Mouse (Mus musculus): ENCODE measurements at regions not wholly inside any gene's neighbourhood (a gene's known extent, or its start where the extent isn't known, plus 50 kb on each side); places are given as distances from the start of the nearest gene placed in this dataset.

DNA sequence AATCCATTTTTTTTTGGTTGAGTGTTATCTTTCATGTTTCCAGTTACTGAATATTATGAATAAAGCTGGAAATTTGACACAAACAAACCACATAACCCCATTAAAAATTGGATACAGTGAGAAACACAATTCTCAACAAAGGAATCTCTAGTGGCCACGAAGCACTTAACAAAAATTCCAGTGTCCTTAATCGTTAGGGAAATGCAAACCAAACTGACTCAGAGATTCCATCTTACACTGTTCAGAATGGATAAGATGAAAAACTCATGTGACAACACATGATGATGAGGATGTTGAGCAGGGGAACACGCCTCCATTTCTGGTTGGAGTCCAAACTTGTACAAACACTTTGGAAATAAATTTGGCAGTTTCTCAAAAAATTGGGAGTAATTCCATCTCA, 57.3 kb downstream of the Tktl2 start:
- CTCF ChIA-PET, result no interaction called here
- POLR2A ChIA-PET, result no interaction called here

DNA sequence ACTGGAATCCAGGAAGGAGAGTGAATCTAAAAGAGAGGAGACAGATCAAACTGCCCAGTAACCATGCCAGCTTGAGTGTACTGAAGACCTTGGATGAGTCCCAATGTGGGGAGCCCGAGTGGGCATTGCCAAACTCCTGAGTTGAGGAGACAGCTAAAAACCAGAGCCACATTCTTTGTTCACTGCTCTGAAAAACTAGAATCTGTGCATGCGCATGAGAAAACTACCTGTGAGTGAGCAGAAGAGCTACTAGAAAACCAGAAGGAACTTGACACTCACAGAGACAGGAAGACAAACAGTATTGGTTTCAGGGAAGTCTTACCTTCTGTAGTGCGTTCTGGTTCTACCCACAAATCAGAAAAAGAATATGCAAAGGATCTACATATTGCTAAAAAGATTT, 74.6 kb downstream of the Tktl2 start:
- CTCF ChIA-PET, result no interaction called here
- POLR2A ChIA-PET, result no interaction called here

DNA sequence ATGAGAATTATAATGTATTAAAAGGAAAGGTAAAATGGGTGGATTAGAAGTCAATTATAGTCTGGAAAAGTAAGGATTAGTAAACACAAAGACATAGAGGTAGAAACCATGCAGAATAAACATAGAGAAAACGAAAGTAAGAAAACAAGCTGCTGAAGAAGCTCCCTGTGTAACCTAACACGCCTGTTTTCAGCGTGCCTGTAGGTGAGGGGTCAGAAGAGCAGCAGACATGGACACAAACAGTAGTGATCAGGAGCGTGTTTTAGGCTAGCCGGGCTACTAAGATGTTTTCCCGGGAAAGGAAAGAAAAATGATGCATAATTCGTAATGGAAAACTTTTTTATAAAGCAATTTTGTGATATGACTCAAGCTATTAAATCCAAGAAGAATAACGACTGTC, 75.3 kb downstream of the Tktl2 start:
- ChIA-PET CTCF (no interaction called here), POLR2A (interaction anchor here in 1 of 4 experiments (1.0 kb wide), 1 partner anchor 20 kb away, joined by 4 read pairs; no protein-coding TSS in a partner anchor)

DNA sequence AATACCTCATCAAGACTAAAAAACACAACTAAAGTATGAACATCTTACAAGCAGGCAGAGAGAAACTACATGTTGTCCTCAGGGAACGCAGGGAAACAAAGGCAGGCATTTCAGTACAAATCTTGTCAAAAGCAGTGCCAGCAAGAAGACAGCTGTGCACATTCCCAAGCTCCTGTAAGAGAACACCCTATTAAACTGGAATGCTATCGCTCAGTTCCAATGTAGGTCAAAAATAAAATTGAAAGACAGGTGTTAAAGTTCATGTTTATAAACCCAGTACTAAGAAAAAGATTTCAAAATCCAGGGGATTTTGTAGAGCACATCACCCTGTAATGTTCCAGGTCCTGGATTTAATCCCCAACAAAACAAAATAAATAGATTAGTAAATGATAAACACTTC, 75.7 kb downstream of the Tktl2 start:
- ChIA-PET CTCF (no interaction called here), POLR2A (interaction anchor here in 1 of 4 experiments (1.0 kb wide), 1 partner anchor 20 kb away, joined by 4 read pairs; no protein-coding TSS in a partner anchor)

DNA sequence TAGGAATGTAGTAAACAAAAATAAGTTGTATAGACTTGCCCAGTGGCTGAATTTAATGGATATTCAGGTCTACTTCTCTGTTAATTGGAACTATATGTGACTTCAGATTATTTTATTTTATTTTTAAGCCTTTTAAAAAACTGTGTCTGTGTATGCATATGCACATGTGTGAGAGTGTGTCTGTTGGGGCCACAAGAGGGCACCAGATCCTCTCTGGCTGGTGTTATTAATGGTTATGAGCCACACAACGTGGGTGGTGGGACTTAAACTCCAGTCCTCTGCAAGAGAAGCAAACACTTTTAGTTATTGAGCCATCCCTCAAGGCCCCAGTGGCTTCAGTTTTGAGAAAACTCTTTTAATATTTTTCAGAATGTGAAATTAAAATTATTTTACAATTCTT, 77.9 kb downstream of the Tktl2 start:
- POLR2A ChIA-PET, result no interaction called here
- CTCF ChIA-PET, result no interaction called here

DNA sequence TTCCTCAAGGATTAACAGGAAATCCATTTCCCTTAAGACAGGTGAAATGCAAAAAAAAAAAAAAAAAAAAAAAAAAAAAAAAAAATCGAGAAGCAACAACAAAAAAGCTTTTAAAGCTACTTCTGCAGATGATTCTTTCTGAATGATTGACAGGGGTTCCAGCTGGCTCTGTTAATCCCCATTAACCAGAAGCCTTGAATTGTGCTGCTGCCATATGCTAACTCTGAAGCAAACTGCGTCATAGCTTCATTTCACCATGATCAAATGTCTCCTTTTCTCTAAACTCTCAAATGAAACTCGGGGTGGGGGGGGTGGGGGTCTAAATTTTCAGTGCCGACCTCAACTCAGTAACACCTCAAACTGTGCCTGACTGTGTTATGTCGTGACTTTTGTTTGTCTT, 80.7 kb downstream of the Npy5r start:
- ChIA-PET POLR2A (interaction anchor here in 1 of 4 experiments (0.6 to 1.1 kb wide), 3 partner anchors 10 to 455 kb away, joined by 3 to 4 read pairs (median 4); no protein-coding TSS in a partner anchor), CTCF (interaction anchor here in 1 of 4 experiments (0.7 kb wide), 1 partner anchor 1279 kb away, joined by 11 read pairs; no protein-coding TSS in a partner anchor)

DNA sequence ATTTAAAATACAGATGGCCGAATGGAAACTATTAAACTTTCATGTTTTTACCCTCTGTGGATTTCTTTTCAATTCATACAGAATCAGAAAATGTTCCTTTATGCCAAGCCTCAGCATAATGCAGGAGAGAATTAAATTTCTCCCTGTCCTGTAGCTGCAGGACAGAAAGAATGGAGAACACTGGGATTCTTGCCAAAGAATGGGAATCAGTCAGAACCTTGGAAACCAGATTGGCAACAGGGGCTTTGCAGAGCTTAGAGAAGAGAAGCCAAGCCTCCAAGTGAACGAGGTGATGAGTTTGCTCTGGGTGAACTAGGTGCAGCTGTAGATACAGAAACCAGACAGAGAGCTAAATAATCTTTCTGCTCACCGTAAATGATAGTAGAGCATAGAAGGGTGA, 64.6 kb downstream of the Npy5r start:
- CTCF ChIA-PET, result interaction anchor here in 1 of 4 experiments (0.5 kb wide), 1 partner anchor 22 kb away, joined by 3 read pairs; no protein-coding TSS in a partner anchor
- POLR2A ChIA-PET, result no interaction called here

DNA sequence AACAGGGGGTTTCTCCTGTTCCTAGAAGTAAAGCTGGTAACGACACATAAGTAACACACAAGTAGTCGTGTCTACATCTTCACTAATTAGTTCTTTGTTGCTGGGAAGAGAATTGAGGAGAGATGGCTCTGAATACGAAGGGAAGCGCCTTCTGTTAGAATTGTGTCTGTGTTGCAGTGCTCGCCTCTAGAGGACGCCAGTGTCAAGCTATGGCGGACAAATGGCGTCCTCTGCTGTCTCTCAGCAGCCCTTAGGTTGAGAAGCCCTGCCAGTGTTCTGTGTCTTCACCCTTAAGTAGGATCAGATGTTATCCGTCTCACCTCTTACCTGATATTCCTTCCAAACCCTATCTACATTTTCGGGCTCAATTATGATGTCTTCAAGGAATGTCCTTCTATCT, 64.1 kb downstream of the Npy5r start:
- ChIA-PET CTCF (interaction anchor here in 1 of 4 experiments (0.5 kb wide), 1 partner anchor 22 kb away, joined by 3 read pairs; no protein-coding TSS in a partner anchor), POLR2A (no interaction called here)

Measured in embryonic stem cell, embryonic (primary cell).